Mouse (Mus musculus) left cerebral cortex, postnatal 10 days (tissue): ENCODE results near the gene Espl1. TPM values are rescaled to one million over a fixed set of nuclear protein-coding genes. Genes with fewer than 3 reads are reported as not detected.
A peak's percentile ranks its signal among the peaks of the same experiment; 100 is the strongest.
"Not testable (repeated sequence)": the region's sequence is repeated elsewhere in the genome, so short reads cannot be mapped to it uniquely, and the experiment has no call there.

ENCODE experiments used
- DNase-seq, 2 experiments: peaks; one replicate each; pipeline ENCODE4 v3.0.0; 2021 to 2022; ENCODE audit warnings: low spot score in 2 of 2, mixed read lengths in 1 of 2; ENCODE audit errors: extremely low spot score in 1 of 2
- intact Hi-C: fragments of 180-260 bp; cut with DNase I; formaldehyde crosslinking; loops from one replicate; pipeline ENCODE4 v1.15.1; 2025
- total RNA-seq, 2 experiments: library from RNA; stranded (reverse); gene quantifications; 2 replicates each; pipeline ENCODE4 v1.2.3; 2021

Espl1 gene
- total RNA-seq, 2 experiments from 2014 or later = 2.0 to 2.9 TPM

- no peak for DNase-seq
- intact Hi-C loops = loop anchor here (5.0 kb wide), 1 partner anchor 83 kb away; no protein-coding TSS in a partner anchor
These were observed 28.8 kb downstream of the Espl1 start for GRCm38 (mm10) chr15:102324654-102325473.

GRCm38 (mm10) chr15:102326022-102326576 is 30.0 kb downstream of the Espl1 start, which contains the start of gene Pfdn5:
Gene Pfdn5 (plus strand): TSS chr15:102326116.
- intact Hi-C loops = no loop called here

GRCm38 (mm10) chr15:102326892-102327291 is 30.8 kb downstream of the Espl1 start:
- intact Hi-C loops = no loop called here
- no peak for DNase-seq

More at GRCm38 (mm10) chr15:102326022-102326576, 30.0 kb downstream of the Espl1 start, which contains the start of gene Pfdn5:
- DNase-seq = peak; percentile 79 to 90

GRCm38 (mm10) chr15:102331610-102332015 is 35.5 kb downstream of the Espl1 start, which contains the start of gene Myg1:
Gene Myg1 (plus strand): TSS chr15:102331709.
- DNase-seq = peak; percentile 81 to 89
- intact Hi-C loops = no loop called here

- no peak for DNase-seq
- intact Hi-C loops = no loop called here
These were observed 39.2 kb downstream of the Espl1 start for GRCm38 (mm10) chr15:102335254-102335653.

- DNase-seq, intact Hi-C loops: not testable (repeated sequence)
These were observed 39.9 kb downstream of the Espl1 start for GRCm38 (mm10) chr15:102335925-102336324.

GRCm38 (mm10) chr15:102336946-102337345 is 40.9 kb downstream of the Espl1 start:
- intact Hi-C loops = no loop called here
- DNase-seq = no peak

- no peak for DNase-seq
- intact Hi-C loops = no loop called here
These were observed 43.5 kb downstream of the Espl1 start for GRCm38 (mm10) chr15:102339612-102340011.

- DNase-seq = no peak
- intact Hi-C loops = no loop called here
These were observed 45.5 kb downstream of the Espl1 start for GRCm38 (mm10) chr15:102341580-102341979.

GRCm38 (mm10) chr15:102344490-102344889 is 48.4 kb downstream of the Espl1 start:
- intact Hi-C loops = no loop called here
- no peak for DNase-seq

GRCm38 (mm10) chr15:102346444-102346843 is 50.4 kb downstream of the Espl1 start:
- intact Hi-C loops = no loop called here
- no peak for DNase-seq

- intact Hi-C loops = no loop called here
- DNase-seq = peak; percentile 92 to 95
These were observed 54.3 kb downstream of the Espl1 start, which contains the start of gene Aaas for GRCm38 (mm10) chr15:102350138-102350941. Gene Aaas (minus strand): TSS chr15:102350771.

GRCm38 (mm10) chr15:102350942-102351291 is 54.9 kb downstream of the Espl1 start:
- intact Hi-C loops = no loop called here
- DNase-seq = no peak

GRCm38 (mm10) chr15:102352177-102352576 is 56.1 kb downstream of the Espl1 start:
- intact Hi-C loops = no loop called here
- no peak for DNase-seq

GRCm38 (mm10) chr15:102353986-102354385 is 57.9 kb downstream of the Espl1 start:
- no peak for DNase-seq
- intact Hi-C loops = no loop called here

- DNase-seq = peak in 1 of 2 experiments; percentile 86
- intact Hi-C loops = no loop called here
These were observed 59.2 kb downstream of the Espl1 start for GRCm38 (mm10) chr15:102355134-102355870.

GRCm38 (mm10) chr15:102355871-102356441 is 59.9 kb downstream of the Espl1 start:
- intact Hi-C loops = no loop called here
- DNase-seq = no peak
